Mouse (Mus musculus) lung, postnatal 0 days (tissue): ENCODE measurements around the gene Col4a1.

ENCODE experiments used
- CTCF ChIP-seq: IDR thresholded peaks from 2 replicates; pipeline ENCODE4 v1.5.1; 2016; ENCODE audit warnings: antibody characterized with exemption, mild to moderate bottlenecking
- EP300 ChIP-seq: IDR thresholded peaks from 2 replicates; pipeline ENCODE4 v1.6.1; 2016; ENCODE audit warnings: antibody characterized with exemption, mild to moderate bottlenecking, control low read depth

GRCm38 (mm10) chr8:11299317-11299602, 13.4 kb downstream of the Col4a1 start:
- TF ChIP-seq CTCF (no peak), EP300 (no peak)
